Mouse (Mus musculus) hindbrain, embryonic 14.5 days (tissue): ENCODE results near the gene Exoc3l2. TPM values are rescaled to one million over a fixed set of nuclear protein-coding genes. Genes with fewer than 3 reads are reported as not detected.

Source experiments
- ATAC-seq: fragments of 200-750 bp; cut with Nextera tagmentation; 2 replicates; pipeline ENCODE4 v1.8.0; 2017; ENCODE audit warnings: moderate number of reproducible peaks, mild to moderate bottlenecking, moderate TSS enrichment, moderate library complexity; ENCODE audit not compliant: low FRiP score
- DNase-seq: peaks from one replicate; pipeline ENCODE4 v3.0.0-alpha.2; 2015; ENCODE audit warnings: low spot score
- H3K27ac ChIP-seq: fragments of 300-500 bp; sonication (generic); 2 replicates; pipeline ENCODE4 v1.5.1; 2014; ENCODE audit warnings: mild to moderate bottlenecking, moderate library complexity
- H3K27me3 ChIP-seq: fragments of 300-500 bp; sonication (generic); 2 replicates; pipeline ENCODE4 v1.6.1; 2014; ENCODE audit warnings: mild to moderate bottlenecking, low read length, mixed read lengths; ENCODE audit not compliant: control insufficient read depth, insufficient read depth
- H3K36me3 ChIP-seq: fragments of 300-500 bp; sonication (generic); replicated peaks from 2 replicates; pipeline ENCODE4 v1.6.1; 2014; ENCODE audit not compliant: control insufficient read depth, insufficient read depth
- H3K4me1 ChIP-seq: fragments of 300-500 bp; sonication (generic); replicated peaks from 2 replicates; pipeline ENCODE4 v1.6.1; 2014; ENCODE audit warnings: antibody characterized with exemption, low read length, mixed read lengths; ENCODE audit not compliant: control insufficient read depth, insufficient read depth
- H3K4me2 ChIP-seq: fragments of 300-500 bp; sonication (generic); replicated peaks from 2 replicates; pipeline ENCODE4 v1.6.1; 2014; ENCODE audit warnings: mild to moderate bottlenecking, moderate library complexity
- H3K4me3 ChIP-seq: fragments of 300-500 bp; sonication (generic); replicated peaks from 2 replicates; pipeline ENCODE4 v1.5.1; 2014; ENCODE audit warnings: mild to moderate bottlenecking, low read length
- H3K9ac ChIP-seq: fragments of 300-500 bp; sonication (generic); 2 replicates; pipeline ENCODE4 v1.6.1; 2014
- H3K9me3 ChIP-seq: fragments of 300-500 bp; sonication (generic); 2 replicates; pipeline ENCODE4 v1.6.1; 2016; ENCODE audit warnings: low read length; ENCODE audit not compliant: control insufficient read depth
- WGBS: fragments of 180-500 bp; shearing (Covaris S2); extraction: QIAGEN DNeasy Blood & Tissue Kit; methylation state at CpG from one replicate; pipeline ENCODE4 v1.1.7; 2014; 5-methylcytosine and 5-hydroxymethylcytosine counted together
- polyA plus RNA-seq: library from polyadenylated mRNA; unstranded; fragments of >200 nt; fragmentation: Nextera tagmentation; extraction: Ambion mirVana; gene quantifications from 2 replicates; pipeline ENCODE4 v1.2.1, GENCODE M21; 2014

Gene Exoc3l2
- polyA plus RNA-seq = 0.79 and 0.87 TPM in 2 replicates

- H3K27ac ChIP-seq = no peak within 1 kb of the TSS
- no peaks in the 10 kb centered on the region for H3K9me3 ChIP-seq
- ATAC-seq (no peak), DNase-seq (no peak)
- 25% methylated on average over 6 of the region's 6 CpGs for WGBS
- no peak within 1 kb of the TSS for H3K4me2 ChIP-seq
- no peaks in the 10 kb centered on the region for H3K36me3 ChIP-seq
- no peak within 1 kb of the TSS for H3K9ac ChIP-seq
- H3K4me3 ChIP-seq = no peak within 1 kb of the TSS
- peaks cover 5% of the 10 kb centered on the region for H3K4me1 ChIP-seq
- H3K27me3 ChIP-seq = peaks cover 39% of the 10 kb centered on the region
These were observed at the start of gene Exoc3l2 for GRCm38 (mm10) chr7:19462884-19463381. Gene Exoc3l2, plus strand, starts transcription at chr7:19463331.

DNA sequence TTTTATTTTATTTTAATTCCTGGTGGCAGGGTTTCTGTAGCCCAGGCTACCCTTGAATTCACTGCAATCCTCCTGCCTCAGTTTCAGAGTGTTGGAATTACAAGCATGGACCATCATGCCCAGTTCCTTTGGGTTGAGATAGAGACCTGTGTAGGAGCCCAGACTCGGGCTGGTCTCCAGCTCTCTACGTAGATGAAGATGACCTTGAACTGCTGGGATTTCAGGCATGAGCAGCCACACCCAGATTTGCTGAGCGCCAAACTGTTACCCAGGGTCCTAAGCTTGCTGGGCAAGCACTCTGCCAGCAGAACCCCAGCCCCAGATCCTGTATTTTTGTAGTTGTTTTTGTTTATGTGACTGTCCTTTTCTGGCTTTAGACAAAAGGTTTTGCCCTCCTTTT is 49.6 kb upstream of the Exoc3l2 start:
- DNase-seq (no peak), ATAC-seq (no peak)
- no peaks in the 10 kb centered on the region for H3K36me3 ChIP-seq

DNA sequence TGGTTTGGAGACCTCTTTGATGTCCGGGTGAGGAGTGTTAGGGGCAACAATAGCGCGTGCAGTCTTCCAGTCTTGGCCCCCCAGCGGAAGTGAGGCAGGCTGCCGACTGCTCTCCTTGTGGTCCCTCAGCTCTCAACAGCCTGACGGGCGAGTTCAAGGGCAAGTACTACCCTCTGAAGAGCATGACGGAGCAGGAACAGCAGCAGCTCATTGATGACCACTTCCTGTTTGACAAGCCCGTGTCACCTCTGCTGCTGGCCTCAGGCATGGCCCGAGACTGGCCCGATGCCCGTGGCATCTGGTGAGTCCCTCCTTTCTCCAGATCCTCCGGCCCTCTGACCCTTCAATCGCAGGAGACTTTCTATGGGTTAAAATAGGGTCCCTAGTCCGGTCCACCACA is 46.5 kb upstream of the Exoc3l2 start:
- peaks cover 8% of the 10 kb centered on the region; the same call in 1 of the 2 replicates for H3K9me3 ChIP-seq
- peaks cover 39% of the 10 kb centered on the region for H3K27me3 ChIP-seq
- H3K36me3 ChIP-seq = no peaks in the 10 kb centered on the region
- WGBS = 80% methylated on average over 15 of the region's 15 CpGs
- no peaks in the 10 kb centered on the region for H3K4me1 ChIP-seq
- ATAC-seq = no peak
- no peak for DNase-seq
- no peak overlapping the region for H3K4me3 ChIP-seq
- no peak overlapping the region for H3K9ac ChIP-seq
- H3K4me2 ChIP-seq = no peak overlapping the region
- H3K27ac ChIP-seq = no peak overlapping the region

More for the DNA sequence above, 49.6 kb upstream of the Exoc3l2 start:
- no peak overlapping the region for H3K27ac ChIP-seq
- no peak overlapping the region for H3K4me3 ChIP-seq
- H3K4me1 ChIP-seq = no peaks in the 10 kb centered on the region
- H3K27me3 ChIP-seq = peaks cover 13% of the 10 kb centered on the region
- no peak overlapping the region for H3K4me2 ChIP-seq
- WGBS = 81% methylated on average over 3 of the region's 3 CpGs
- no peak overlapping the region for H3K9ac ChIP-seq
- H3K9me3 ChIP-seq = peaks cover 8% of the 10 kb centered on the region; the same call in 1 of the 2 replicates

DNA sequence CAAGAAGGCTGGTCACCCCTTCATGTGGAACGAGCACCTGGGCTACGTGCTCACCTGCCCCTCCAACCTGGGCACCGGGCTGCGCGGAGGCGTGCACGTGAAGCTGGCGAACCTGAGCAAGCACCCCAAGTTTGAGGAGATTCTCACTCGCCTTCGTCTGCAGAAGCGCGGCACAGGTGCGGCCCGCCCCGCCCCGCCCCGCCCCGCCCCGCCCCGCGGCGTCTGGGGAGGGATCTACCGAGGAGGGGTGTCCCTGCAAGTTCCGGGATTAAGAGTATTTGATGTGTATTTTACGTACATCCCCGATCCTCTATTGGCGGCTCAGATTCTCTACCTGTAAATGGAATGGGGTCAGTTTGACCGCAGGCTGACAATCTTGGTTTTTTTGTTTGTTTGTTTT is 43.0 kb upstream of the Exoc3l2 start:
- 0 out of 2 replicates have a peak overlapping the region, but pooled peaks have one; percentile 3 for H3K4me3 ChIP-seq
- ATAC-seq = no peak

DNA sequence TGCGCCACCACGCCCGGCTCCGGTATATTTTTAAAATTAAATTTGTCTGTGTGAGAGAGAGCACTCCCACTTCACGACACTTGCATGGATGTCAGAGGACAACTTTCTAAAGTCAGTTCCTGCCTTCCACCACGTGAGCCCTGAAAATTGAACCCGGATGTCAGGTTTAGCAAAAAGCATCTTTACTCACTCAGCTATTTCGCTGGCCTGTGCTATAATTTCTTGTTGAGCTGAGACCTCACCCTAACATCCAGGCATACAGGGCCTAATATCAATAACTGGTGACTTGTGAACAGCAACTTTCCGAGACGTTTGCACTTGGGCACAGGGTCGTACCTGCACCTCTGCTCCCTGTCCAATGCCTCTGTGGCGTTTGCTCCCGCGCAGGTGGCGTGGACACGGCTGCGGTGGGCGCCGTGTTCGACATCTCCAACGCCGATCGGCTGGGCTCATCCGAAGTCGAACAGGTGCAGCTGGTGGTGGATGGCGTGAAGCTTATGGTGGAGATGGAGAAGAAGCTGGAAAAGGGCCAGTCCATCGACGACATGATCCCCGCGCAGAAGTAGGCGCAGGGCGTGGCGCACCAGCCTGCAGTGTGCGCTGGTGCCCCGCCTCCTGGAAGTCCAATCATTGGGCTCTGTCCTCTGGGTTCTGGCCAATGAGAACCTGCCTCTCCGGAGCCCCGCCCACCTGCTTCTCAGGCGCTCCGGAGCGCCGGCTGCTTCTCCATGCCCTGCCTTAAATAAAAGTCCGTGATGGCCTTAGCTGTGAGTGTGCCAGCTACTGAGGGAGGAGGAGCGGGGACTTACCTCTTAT is 42.1 kb upstream of the Exoc3l2 start:
- ATAC-seq (peak; percentile 96), DNase-seq (peak; percentile 83)
- 12% methylated on average over 43 of the region's 43 CpGs for WGBS
- Histone ChIP-seq H3K4me3 (peak overlapping the region; percentile 41), H3K9me3 (no peaks in the 10 kb centered on the region), H3K9ac (peak overlapping the region; percentile 54), H3K4me2 (peak overlapping the region; percentile 88), H3K27me3 (peaks cover 36% of the 10 kb centered on the region), H3K4me1 (no peaks in the 10 kb centered on the region), H3K36me3 (peaks cover 14% of the 10 kb centered on the region), H3K27ac (no peak overlapping the region)

More for the DNA sequence above, 43.0 kb upstream of the Exoc3l2 start:
- 9% methylated on average over 28 of the region's 28 CpGs for WGBS
- DNase-seq = no peak
- Histone ChIP-seq H3K27ac (no peak overlapping the region), H3K4me2 (no peak overlapping the region), H3K27me3 (peaks cover 36% of the 10 kb centered on the region), H3K4me1 (no peaks in the 10 kb centered on the region), H3K9ac (no peak overlapping the region), H3K9me3 (no peaks in the 10 kb centered on the region), H3K36me3 (peaks cover 5% of the 10 kb centered on the region)

- peaks cover 29% of the 10 kb centered on the region for H3K27me3 ChIP-seq
- peaks cover 34% of the 10 kb centered on the region for H3K36me3 ChIP-seq
- DNase-seq (no peak), ATAC-seq (no peak)
- H3K9ac ChIP-seq = no peak overlapping the region
- H3K9me3 ChIP-seq = no peaks in the 10 kb centered on the region
- no peak overlapping the region for H3K4me3 ChIP-seq
- no peak overlapping the region for H3K27ac ChIP-seq
- no peak overlapping the region for H3K4me2 ChIP-seq
- WGBS = 85% methylated on average over 3 of the region's 3 CpGs
- no peaks in the 10 kb centered on the region for H3K4me1 ChIP-seq
These were observed 40.0 kb upstream of the Exoc3l2 start for GRCm38 (mm10) chr7:19423083-19423482.

- 61% methylated on average over 4 of the region's 4 CpGs for WGBS
These were observed 39.1 kb upstream of the Exoc3l2 start for GRCm38 (mm10) chr7:19424051-19424450.

GRCm38 (mm10) chr7:19426349-19426748 is 36.8 kb upstream of the Exoc3l2 start:
- DNase-seq (no peak), ATAC-seq (no peak)
- H3K9ac ChIP-seq = no peak overlapping the region
- 78% methylated on average over 6 of the region's 6 CpGs for WGBS
- H3K9me3 ChIP-seq = no peaks in the 10 kb centered on the region
- H3K36me3 ChIP-seq = peaks cover 67% of the 10 kb centered on the region
- no peak overlapping the region for H3K27ac ChIP-seq
- H3K4me1 ChIP-seq = no peaks in the 10 kb centered on the region
- no peak overlapping the region for H3K4me3 ChIP-seq
- H3K27me3 ChIP-seq = no peaks in the 10 kb centered on the region; the same call in 1 of the 2 replicates
- H3K4me2 ChIP-seq = no peak overlapping the region

More at GRCm38 (mm10) chr7:19424051-19424450, 39.1 kb upstream of the Exoc3l2 start:
- no peak overlapping the region for H3K27ac ChIP-seq
- DNase-seq (no peak), ATAC-seq (no peak)
- no peak overlapping the region for H3K4me3 ChIP-seq
- H3K36me3 ChIP-seq = peaks cover 44% of the 10 kb centered on the region
- H3K27me3 ChIP-seq = peaks cover 21% of the 10 kb centered on the region
- H3K4me2 ChIP-seq = no peak overlapping the region
- H3K9me3 ChIP-seq = no peaks in the 10 kb centered on the region
- H3K4me1 ChIP-seq = no peaks in the 10 kb centered on the region
- H3K9ac ChIP-seq = no peak overlapping the region

- ATAC-seq (no peak), DNase-seq (no peak)
- Histone ChIP-seq H3K4me2 (no peak overlapping the region), H3K4me1 (no peaks in the 10 kb centered on the region), H3K36me3 (peaks cover 72% of the 10 kb centered on the region), H3K27me3 (no peaks in the 10 kb centered on the region; the same call in 1 of the 2 replicates), H3K9ac (no peak overlapping the region), H3K27ac (no peak overlapping the region), H3K9me3 (no peaks in the 10 kb centered on the region), H3K4me3 (no peak overlapping the region)
- 85% methylated on average over 6 of the region's 6 CpGs for WGBS
These were observed 36.2 kb upstream of the Exoc3l2 start for GRCm38 (mm10) chr7:19426888-19427287.
